Mouse (Mus musculus): Measurements from ENCODE around the gene Mmd. TPM values are rescaled to one million over a fixed set of nuclear protein-coding genes. Genes with fewer than 3 reads are reported as not detected.
A peak's percentile ranks its signal among the peaks of the same experiment; 100 is the strongest.

Mmd gene
- polyA plus RNA-seq, 1 experiment from 2014 or later = 31.4 TPM

- ChIA-PET CTCF (interaction anchor here (0.8 to 2.0 kb wide), 7 partner anchors 9 to 298 kb away, joined by 3 to 10 read pairs (median 4); no protein-coding TSS in a partner anchor), POLR2A (no interaction called here)
- in situ Hi-C loops (cut with MboI; ENCODE audit: low pct_unique_long_range_greater_than_20kb) = no loop called here
- peaks cover 9% of the 10 kb centered on the region for H3K27me3 ChIP-seq
- no peak for DNase-seq (ENCODE audit: low read depth, low spot score)
- TF ChIP-seq CTCF (IDR thresholded peaks at IDR 0.05) = peak; percentile 85
- no peak for ATAC-seq
These were observed 68.2 kb downstream of the Mmd start for GRCm38 (mm10) chr11:90317482-90317881.

- in situ Hi-C loops (cut with MboI; ENCODE audit: low pct_unique_long_range_greater_than_20kb) = loop anchor here (5.0 kb wide), 1 partner anchor 296 kb away; no protein-coding TSS in a partner anchor
- TF ChIP-seq CTCF (IDR thresholded peaks at IDR 0.05) = no peak
- no peak for DNase-seq (ENCODE audit: low read depth, low spot score)
- ChIA-PET POLR2A (no interaction called here), CTCF (no interaction called here)
- no peak for ATAC-seq
- peaks cover 24% of the 10 kb centered on the region for H3K27me3 ChIP-seq
These were observed 71.7 kb downstream of the Mmd start for GRCm38 (mm10) chr11:90320922-90321321.

- no peak for TF ChIP-seq CTCF (IDR thresholded peaks at IDR 0.05)
- POLR2A ChIA-PET = interaction anchor here (0.6 kb wide), 1 partner anchor 24 kb away, joined by 8 read pairs; no protein-coding TSS in a partner anchor
- peaks cover 40% of the 10 kb centered on the region for H3K27me3 ChIP-seq
- CTCF ChIA-PET = no interaction called here
- in situ Hi-C loops (cut with MboI; ENCODE audit: low pct_unique_long_range_greater_than_20kb) = loop anchor here (5.0 kb wide), 1 partner anchor 293 kb away; no protein-coding TSS in a partner anchor
- DNase-seq (ENCODE audit: low read depth, low spot score) (no peak), ATAC-seq (no peak)
These were observed 75.3 kb downstream of the Mmd start for GRCm38 (mm10) chr11:90324597-90324996.

- TF ChIP-seq CTCF (IDR thresholded peaks at IDR 0.05) = no peak
- peaks cover 47% of the 10 kb centered on the region for H3K27me3 ChIP-seq
- CTCF ChIA-PET = interaction anchor here (1.3 kb wide), 1 partner anchor 19 kb away, joined by 4 read pairs; no protein-coding TSS in a partner anchor
- in situ Hi-C loops (cut with MboI; ENCODE audit: low pct_unique_long_range_greater_than_20kb) = no loop called here
- ATAC-seq (no peak), DNase-seq (ENCODE audit: low read depth, low spot score) (no peak)
- POLR2A ChIA-PET = no interaction called here
These were observed 76.9 kb downstream of the Mmd start for GRCm38 (mm10) chr11:90326146-90326545.

GRCm38 (mm10) chr11:90326836-90327235, 77.6 kb downstream of the Mmd start:
- ChIA-PET CTCF (interaction anchor here (1.3 kb wide), 1 partner anchor 20 kb away, joined by 4 read pairs; no protein-coding TSS in a partner anchor), POLR2A (no interaction called here)
- DNase-seq (ENCODE audit: low read depth, low spot score) = no peak
- ATAC-seq = no peak
- in situ Hi-C loops (cut with MboI; ENCODE audit: low pct_unique_long_range_greater_than_20kb) = no loop called here
- H3K27me3 ChIP-seq = peaks cover 49% of the 10 kb centered on the region
- TF ChIP-seq CTCF (IDR thresholded peaks at IDR 0.05) = no peak

Other genes with a start within 250 kb of the Mmd start
- 4.6 TPM for gene Pctp, start 246.6 kb upstream of the Mmd start, polyA plus RNA-seq (2021)
- not detected for gene Tmem100, start 219.1 kb upstream of the Mmd start, polyA plus RNA-seq (2021)
- 0.59 TPM for gene Gm45716, start 61.8 kb upstream of the Mmd start, polyA plus RNA-seq (2021)
- 0.22 TPM for gene Hlf, start 141.4 kb downstream of the Mmd start, polyA plus RNA-seq (2021)